Mouse (Mus musculus) liver, embryonic 14.5 days (tissue): Measurements from ENCODE around the gene Tlr9. TPM values are rescaled to one million over a fixed set of nuclear protein-coding genes. Genes with fewer than 3 reads are reported as not detected.

Experiments
- ATAC-seq: fragments of 200-750 bp; cut with Nextera tagmentation; 2 replicates; pipeline ENCODE4 v1.8.0; 2017; ENCODE audit warnings: moderate number of reproducible peaks, mild to moderate bottlenecking, moderate library complexity; ENCODE audit not compliant: insufficient read depth
- DNase-seq, 3 experiments: peaks; one replicate each; pipeline ENCODE4 v3.0.0-alpha.2; 2012 to 2013; ENCODE audit warnings: low read depth in 3 of 3, low spot score in 3 of 3
- H3K27ac ChIP-seq: fragments of 300-500 bp; sonication (generic); 2 replicates; pipeline ENCODE4 v1.5.1; 2014; ENCODE audit warnings: moderate library complexity, mild to moderate bottlenecking, control low read depth, inconsistent platforms
- H3K27me3 ChIP-seq: fragments of 300-500 bp; sonication (generic); 2 replicates; pipeline ENCODE4 v1.6.1; 2014; ENCODE audit warnings: mild to moderate bottlenecking, low read length, moderate library complexity; ENCODE audit not compliant: control insufficient read depth, insufficient read depth
- H3K36me3 ChIP-seq: fragments of 300-500 bp; sonication (generic); replicated peaks from 2 replicates; pipeline ENCODE4 v1.6.1; 2014; ENCODE audit warnings: low read depth; ENCODE audit not compliant: control insufficient read depth, insufficient read depth
- H3K4me1 ChIP-seq, 2 experiments: fragments of 200-500 bp in 1 of 2; fragments of 300-500 bp in 1 of 2; sonication (generic) in 1 of 2; replicated peaks; 2 replicates each; pipeline ENCODE4 v1.6.1; 2012 to 2014; ENCODE audit warnings: antibody characterized with exemption in 1 of 2, inconsistent platforms in 1 of 2, low read length in 1 of 2; ENCODE audit not compliant: control insufficient read depth in 2 of 2, insufficient read depth in 2 of 2
- H3K4me2 ChIP-seq: fragments of 300-500 bp; sonication (generic); 2 replicates; pipeline ENCODE4 v1.6.1; 2014; ENCODE audit warnings: low read depth, mild to moderate bottlenecking, control low read depth, moderate library complexity
- H3K4me3 ChIP-seq, 2 experiments: fragments of 200-500 bp in 1 of 2; fragments of 300-500 bp in 1 of 2; sonication (generic) in 1 of 2; 2 replicates each; pipeline ENCODE4 v1.5.1; 2012 to 2014; ENCODE audit warnings: low read depth in 2 of 2, low read length in 2 of 2, mild to moderate bottlenecking in 2 of 2, control low read depth in 1 of 2, inconsistent platforms in 1 of 2, moderate library complexity in 1 of 2; ENCODE audit not compliant: insufficient read depth in 1 of 2
- H3K9ac ChIP-seq: fragments of 300-500 bp; sonication (generic); replicated peaks from 2 replicates; pipeline ENCODE4 v1.6.1; 2014; ENCODE audit warnings: mild to moderate bottlenecking, control low read depth, moderate library complexity
- H3K9me3 ChIP-seq: fragments of 300-500 bp; sonication (generic); 2 replicates; pipeline ENCODE4 v1.6.1; 2016; ENCODE audit warnings: low read length, mixed read lengths; ENCODE audit not compliant: control insufficient read depth
- CTCF ChIP-seq: IDR thresholded peaks from 2 replicates; pipeline ENCODE4 v1.5.1; 2016; ENCODE audit warnings: antibody characterized with exemption, low read depth, control low read depth
- EP300 ChIP-seq: IDR thresholded peaks from 2 replicates; pipeline ENCODE4 v1.6.1; 2016; ENCODE audit warnings: antibody characterized with exemption, low read depth
- WGBS: fragments of 180-500 bp; shearing (Covaris S2); extraction: QIAGEN DNeasy Blood & Tissue Kit; methylation state at CpG from one replicate; pipeline ENCODE4 v1.1.7; 2014; ENCODE audit not compliant: insufficient replicate concordance; 5-methylcytosine and 5-hydroxymethylcytosine counted together
- polyA plus RNA-seq, 2 experiments: library from polyadenylated mRNA; depleted of rRNA in 1 of 2; stranded (reverse) in 1 of 2; unstranded in 1 of 2; fragments of >200 nt; fragmentation: Nextera tagmentation in 1 of 2; extraction: Ambion mirVana in 1 of 2; gene quantifications; 2 replicates each; pipeline versions ENCODE4 v1.2.1 to v1.2.3; 2012 to 2014

Tlr9 gene
- polyA plus RNA-seq, 2 experiments: 0.06 to 0.29 TPM

DNA sequence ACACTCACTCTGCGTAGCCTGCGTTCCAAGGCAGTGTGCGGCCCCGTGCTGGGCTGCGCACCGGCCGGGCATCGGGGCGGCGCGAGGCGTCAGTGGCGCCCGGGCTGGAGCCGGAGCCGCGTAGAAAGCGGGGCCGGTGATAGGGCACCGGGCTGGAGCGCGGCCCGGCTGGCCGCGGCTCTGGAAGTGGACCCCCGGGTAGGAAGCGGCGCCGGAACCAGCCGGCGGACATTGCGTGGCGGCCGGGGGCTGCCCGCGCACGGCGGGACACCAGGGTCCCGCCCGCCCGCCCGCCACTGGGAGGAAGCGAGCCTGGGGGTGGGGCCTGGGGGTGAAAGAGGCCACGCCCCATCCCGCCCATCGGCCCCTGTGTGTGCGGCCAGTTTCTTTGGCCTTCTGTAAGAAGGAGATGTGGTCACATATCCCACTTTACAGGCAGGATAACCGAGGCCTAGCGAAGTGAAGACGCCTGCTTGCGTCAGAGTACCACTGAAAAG lies 23.4 kb upstream of the Tlr9 start:
- Histone ChIP-seq H3K4me1 (peaks cover 0 to 20% of the 10 kb centered on the region in 2 experiments; a peak in 3 of 4 replicates), H3K9me3 (no peaks in the 10 kb centered on the region), H3K27me3 (no peaks in the 10 kb centered on the region), H3K36me3 (no peaks in the 10 kb centered on the region; the same call in 1 of the 2 replicates), H3K27ac (no peak overlapping the region), H3K9ac (peak overlapping the region; percentile 56), H3K4me3 (peak overlapping the region; percentile 65 to 67), H3K4me2 (peak overlapping the region; percentile 76)
- TF ChIP-seq EP300 (no peak), CTCF (no peak)
- ATAC-seq (peak; percentile 64), DNase-seq (peak; percentile 26 to 48 (median 44))
- WGBS: 1% methylated on average over 29 of the region's 51 CpGs

GRCm38 (mm10) chr9:106199535-106200272 lies 22.7 kb upstream of the Tlr9 start, which contains the start of gene Ppm1m:
Gene Ppm1m, minus strand, starts transcription at chr9:106199746.
- no peaks in the 10 kb centered on the region; the same call in 1 of the 2 replicates for H3K36me3 ChIP-seq
- no peaks in the 10 kb centered on the region for H3K27me3 ChIP-seq
- no peak within 1 kb of the TSS for H3K27ac ChIP-seq
- H3K9ac ChIP-seq: peak within 1 kb of the TSS; percentile 56
- H3K4me3 ChIP-seq: peak within 1 kb of the TSS; percentile 65 to 67
- WGBS: 33% methylated on average over 18 of the region's 18 CpGs
- DNase-seq (no peak), ATAC-seq (no peak)
- H3K9me3 ChIP-seq: no peaks in the 10 kb centered on the region
- no peak for TF ChIP-seq CTCF
- TF ChIP-seq EP300: no peak
- H3K4me2 ChIP-seq: peak within 1 kb of the TSS; percentile 76
- peaks cover 0 to 21% of the 10 kb centered on the region in 2 experiments; a peak in 3 of 4 replicates for H3K4me1 ChIP-seq

GRCm38 (mm10) chr9:106201895-106202294 lies 20.5 kb upstream of the Tlr9 start:
- Histone ChIP-seq H3K4me3 (no peak overlapping the region), H3K9ac (no peak overlapping the region), H3K27me3 (no peaks in the 10 kb centered on the region), H3K27ac (no peak overlapping the region), H3K9me3 (no peaks in the 10 kb centered on the region), H3K4me2 (peak overlapping the region; percentile 81), H3K4me1 (peaks cover 0 to 22% of the 10 kb centered on the region in 2 experiments; a peak in 3 of 4 replicates), H3K36me3 (no peaks in the 10 kb centered on the region)
- ATAC-seq (no peak), DNase-seq (no peak)
- 74% methylated on average over 3 of the region's 3 CpGs for WGBS
- no peak for TF ChIP-seq EP300
- TF ChIP-seq CTCF: no peak

- peak; percentile 84 for ATAC-seq
- Histone ChIP-seq H3K9me3 (no peaks in the 10 kb centered on the region), H3K4me1 (peaks cover 0 to 22% of the 10 kb centered on the region in 2 experiments; a peak in 3 of 4 replicates), H3K27me3 (no peaks in the 10 kb centered on the region), H3K27ac (no peak within 1 kb of the TSS), H3K9ac (peak within 1 kb of the TSS; percentile 69), H3K36me3 (no peaks in the 10 kb centered on the region), H3K4me3 (peak within 1 kb of the TSS; percentile 63 to 71), H3K4me2 (peak within 1 kb of the TSS; percentile 81)
- peak; percentile 71 to 76 (median 72) for DNase-seq
- no peak for TF ChIP-seq EP300
- no peak for TF ChIP-seq CTCF
- under 1% methylated on average over 61 of the region's 61 CpGs for WGBS
These were observed 19.4 kb upstream of the Tlr9 start, which contains the start of gene Twf2 for GRCm38 (mm10) chr9:106202819-106203636. Gene Twf2, plus strand, starts transcription at chr9:106203108.
